Mouse (Mus musculus) erythroblast, embryonic 14.5 days (primary cell): ENCODE measurements around the gene Gsk3b. TPM values are rescaled to one million over a fixed set of nuclear protein-coding genes. Genes with fewer than 3 reads are reported as not detected.

Source experiments
- H3K27me3 ChIP-seq: 2 replicates; pipeline ENCODE4 v1.6.1; 2012; ENCODE audit warnings: inconsistent platforms; ENCODE audit not compliant: control insufficient read depth
- H3K36me3 ChIP-seq: 2 replicates; pipeline ENCODE4 v1.6.1; 2012; ENCODE audit warnings: mild to moderate bottlenecking, inconsistent platforms; ENCODE audit not compliant: control insufficient read depth
- H3K4me1 ChIP-seq: 2 replicates; pipeline ENCODE4 v1.6.1; 2012; ENCODE audit warnings: inconsistent platforms; ENCODE audit not compliant: control insufficient read depth
- H3K4me3 ChIP-seq: replicated peaks from 2 replicates; pipeline ENCODE3; 2012; ENCODE audit warnings: moderate library complexity, mild to moderate bottlenecking, inconsistent platforms
- H3K9me3 ChIP-seq: 2 replicates; pipeline ENCODE4 v1.6.1; 2012; ENCODE audit warnings: low read length, inconsistent platforms, mixed read lengths; ENCODE audit not compliant: control insufficient read depth
- GATA1 ChIP-seq: IDR thresholded peaks from 2 replicates; pipeline ENCODE4 v1.6.1; 2012; ENCODE audit warnings: low read length, inconsistent platforms, mixed read lengths
- TAL1 ChIP-seq: IDR thresholded peaks from 3 replicates; pipeline ENCODE4 v1.6.1; 2012; ENCODE audit warnings: low read length, inconsistent platforms, mixed read lengths
- polyA plus RNA-seq: library from polyadenylated mRNA; stranded (reverse); fragments of >175 nt; gene quantifications from 2 replicates; pipeline ENCODE4 v1.2.3, GENCODE M21; 2012

Gsk3b gene
- polyA plus RNA-seq, 1 experiment: 0.74 TPM

- H3K27me3 ChIP-seq: no peaks in the 10 kb centered on the region
- peak within 1 kb of the TSS; percentile 54 for H3K4me3 ChIP-seq
- no peaks in the 10 kb centered on the region for H3K36me3 ChIP-seq
- H3K4me1 ChIP-seq: no peaks in the 10 kb centered on the region
- no peak for TF ChIP-seq GATA1
- no peak for TF ChIP-seq TAL1
- no peaks in the 10 kb centered on the region for H3K9me3 ChIP-seq
Observed at GRCm38 (mm10) chr16:38294685-38295348, 206.0 kb downstream of the Gsk3b start, which contains the start of gene Nr1i2. TSS of gene Nr1i2 (minus strand) at chr16:38294824.

GRCm38 (mm10) chr16:38295349-38295930 is 206.6 kb downstream of the Gsk3b start:
- no peaks in the 10 kb centered on the region for H3K36me3 ChIP-seq
- H3K4me3 ChIP-seq: no peak overlapping the region
- no peaks in the 10 kb centered on the region for H3K27me3 ChIP-seq
- H3K4me1 ChIP-seq: no peaks in the 10 kb centered on the region
- no peak for TF ChIP-seq GATA1
- TF ChIP-seq TAL1: no peak
- no peaks in the 10 kb centered on the region for H3K9me3 ChIP-seq

Other genes starting within 250 kb of the Gsk3b start
- not detected in 2 replicates for gene Gm36028, start 227.9 kb upstream of the Gsk3b start, polyA plus RNA-seq
- 0.03 and 0.06 TPM in 2 replicates for gene Lrrc58, start 220.6 kb upstream of the Gsk3b start, polyA plus RNA-seq
- not detected in 2 replicates for gene Gpr156, start 172.5 kb upstream of the Gsk3b start, polyA plus RNA-seq
- not detected in 2 replicates for gene Nr1i2, start 205.8 kb downstream of the Gsk3b start, polyA plus RNA-seq